Mouse (Mus musculus) adrenal gland (tissue): Measurements from ENCODE around the gene Colq.

Experiments
- intact Hi-C: fragments of 180-260 bp; cut with DNase I; formaldehyde crosslinking; loops from one replicate; pipeline ENCODE4 v1.15.1; 2025
- long read RNA-seq, 2 experiments: library from polyadenylated mRNA; unstranded; transcript quantifications; one replicate each; pipeline ENCODE4 v2.0.0; 2020; ENCODE audit warnings: borderline replicate concordance in 1 of 2; ENCODE audit not compliant: insufficient replicate concordance in 1 of 2

Gene Colq
- long read RNA-seq, experiment 1 = 0 reads
- long read RNA-seq, experiment 2 = 0 reads

- intact Hi-C loops = no loop called here
Measured at GRCm38 (mm10) chr14:31591243-31591642, at the start of gene Colq. Colq (minus strand) TSS chr14:31591343.

GRCm38 (mm10) chr14:31640346-31640889 lies 49.3 kb upstream of the Colq start, which contains the start of gene Gm49387:
Gm49387 (minus strand) TSS chr14:31640878.
- intact Hi-C loops = no loop called here

- intact Hi-C loops = no loop called here
Measured at GRCm38 (mm10) chr14:31630677-31631076, 39.5 kb upstream of the Colq start.

DNA sequence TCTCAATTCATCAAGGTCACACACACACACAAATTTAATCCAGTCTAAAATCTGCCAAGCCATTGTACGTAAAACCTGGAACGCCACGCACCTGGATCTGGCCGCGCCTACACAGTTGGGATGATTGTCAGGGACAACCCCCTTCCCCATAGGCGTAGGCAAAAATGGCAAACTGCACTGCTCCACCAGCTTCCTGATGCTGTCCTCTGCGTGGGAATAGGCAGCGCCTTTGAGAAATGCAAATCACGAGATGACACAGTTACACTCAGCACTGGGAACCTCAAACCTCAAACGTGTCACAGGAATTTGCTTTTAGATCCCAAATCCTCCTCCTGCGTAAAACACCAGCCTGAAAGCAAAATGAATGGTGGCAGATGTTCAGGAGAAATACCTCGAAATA lies 31.6 kb upstream of the Colq start:
- intact Hi-C loops = no loop called here

- intact Hi-C loops = no loop called here
Measured at GRCm38 (mm10) chr14:31620591-31621223, 29.6 kb upstream of the Colq start.

DNA sequence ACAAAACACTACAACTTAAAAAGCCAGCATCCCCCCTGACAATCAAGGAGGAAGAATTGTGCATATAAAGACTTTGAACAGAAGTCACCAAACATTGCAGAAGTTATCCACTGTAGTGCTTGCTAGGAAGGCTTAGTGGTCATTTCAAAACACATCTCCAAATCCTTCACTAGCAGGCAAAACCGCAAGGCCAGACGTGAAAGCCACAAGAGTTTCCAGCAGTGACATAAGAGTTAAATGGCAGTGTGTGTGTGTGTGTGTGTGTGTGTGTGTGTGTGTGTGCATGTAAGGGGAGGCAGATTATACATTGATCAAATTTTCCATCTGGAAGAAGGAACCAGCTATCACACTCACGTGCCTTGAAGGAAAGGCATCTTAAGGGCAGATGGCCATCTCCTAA lies 26.9 kb upstream of the Colq start:
- intact Hi-C loops = no loop called here

DNA sequence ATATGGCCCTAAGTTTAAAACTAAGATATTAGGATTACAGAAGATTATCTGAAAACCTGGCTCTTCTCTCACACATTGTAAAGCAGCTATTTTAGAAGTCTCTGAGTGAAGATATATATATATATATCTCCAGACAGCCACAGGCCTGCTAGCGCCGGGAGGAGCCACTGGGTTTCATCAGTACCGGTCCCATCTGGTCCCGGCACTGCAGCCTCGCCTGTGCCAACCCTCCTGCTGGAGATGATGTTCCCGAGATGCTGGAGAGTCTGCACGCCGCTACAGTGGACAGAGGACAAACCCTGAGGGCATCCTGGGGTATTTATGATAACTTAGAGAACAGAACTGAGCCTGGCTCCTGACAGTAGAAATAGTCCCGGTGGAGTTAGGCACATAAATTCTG lies 26.1 kb upstream of the Colq start:
- intact Hi-C loops = no loop called here

GRCm38 (mm10) chr14:31613671-31614070 lies 22.5 kb upstream of the Colq start:
- intact Hi-C loops = no loop called here

- intact Hi-C loops = no loop called here
Measured at GRCm38 (mm10) chr14:31611986-31612385, 20.8 kb upstream of the Colq start.

- intact Hi-C loops = loop anchor here (10.0 kb wide), 1 partner anchor 251 kb away; no protein-coding TSS in a partner anchor
Measured at GRCm38 (mm10) chr14:31605514-31605913, 14.4 kb upstream of the Colq start.

DNA sequence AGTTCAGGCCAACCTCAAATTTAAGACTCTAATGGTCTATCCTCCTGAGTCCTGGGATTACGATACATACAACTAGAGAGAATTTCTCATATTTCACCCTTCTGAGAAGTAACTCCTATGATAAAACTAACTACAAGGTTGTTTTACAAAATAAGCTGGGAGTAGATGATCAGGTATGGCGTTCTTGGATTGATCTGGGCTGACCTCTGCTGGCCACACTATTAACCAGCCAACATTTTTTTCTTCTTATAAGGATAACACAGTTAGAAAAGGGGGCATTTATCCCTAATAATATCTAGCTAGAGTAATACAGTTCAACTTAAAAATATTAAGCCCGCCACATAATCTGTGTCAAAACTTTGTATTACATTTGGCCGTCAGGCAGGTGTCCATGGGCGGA lies 13.8 kb upstream of the Colq start:
- intact Hi-C loops = loop anchor here (10.0 kb wide), 1 partner anchor 250 kb away; no protein-coding TSS in a partner anchor

- intact Hi-C loops = loop anchor here (10.0 kb wide), 1 partner anchor 248 kb away; no protein-coding TSS in a partner anchor
Measured at GRCm38 (mm10) chr14:31602616-31602979, 11.5 kb upstream of the Colq start.

DNA sequence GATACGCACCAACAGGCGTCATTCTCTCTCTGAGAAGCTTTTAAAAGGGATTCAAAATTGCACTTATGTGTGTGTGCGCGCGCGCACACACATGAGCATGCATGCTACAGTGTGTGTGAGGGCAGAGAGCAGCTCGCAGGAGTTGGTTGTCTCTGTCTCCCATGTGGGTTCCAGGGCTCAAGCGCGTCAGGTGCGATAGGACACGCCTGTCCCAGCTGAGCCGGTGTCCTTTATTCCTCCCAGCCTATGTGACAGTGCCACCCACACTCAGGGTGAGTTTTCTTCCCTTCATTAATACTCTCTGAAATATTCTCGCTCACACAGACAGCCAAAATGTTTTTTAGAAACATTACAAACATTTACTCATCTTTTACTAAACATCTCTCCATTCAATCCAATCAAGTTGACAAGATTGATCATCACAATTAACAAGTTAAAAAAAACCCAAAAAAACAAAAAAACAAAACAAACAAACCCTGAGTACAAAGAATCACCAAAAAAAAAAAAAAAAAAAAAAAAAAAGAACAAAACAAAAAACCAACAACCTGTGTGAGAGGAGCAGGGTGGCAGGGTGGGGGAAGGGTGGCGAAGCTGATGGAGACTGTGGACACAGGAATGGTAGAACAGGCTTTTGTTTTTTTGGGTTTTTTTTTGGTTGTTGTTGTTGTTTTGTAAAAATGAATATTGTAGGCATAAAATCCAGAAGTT lies 10.9 kb upstream of the Colq start:
- intact Hi-C loops = loop anchor here (2.0 to 10.0 kb wide), 2 partner anchors 83 to 247 kb away; no protein-coding TSS in a partner anchor

- intact Hi-C loops = no loop called here
Measured at GRCm38 (mm10) chr14:31597446-31597845, 6.3 kb upstream of the Colq start.

DNA sequence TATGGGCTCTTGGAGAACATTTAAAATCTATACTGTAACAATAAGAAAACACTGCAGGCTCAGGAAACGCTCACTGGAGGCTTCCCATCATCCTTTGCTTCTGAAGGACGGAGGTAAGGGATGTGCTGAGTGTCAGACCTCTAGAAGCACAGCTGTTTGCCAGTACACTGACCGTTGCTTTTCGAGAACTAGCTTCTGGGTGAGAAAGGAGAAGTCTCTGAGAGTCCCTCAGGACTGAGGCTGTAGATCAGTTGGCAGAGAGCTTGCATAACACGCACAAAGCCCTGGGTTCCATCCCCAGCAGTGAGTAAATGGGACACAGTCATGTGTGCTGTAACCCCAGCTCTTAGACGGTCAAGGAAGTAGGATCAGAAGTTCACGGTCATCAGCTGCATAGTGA lies 5.3 kb upstream of the Colq start:
- intact Hi-C loops = no loop called here

- intact Hi-C loops = no loop called here
Measured at GRCm38 (mm10) chr14:31594693-31595092, 3.5 kb upstream of the Colq start.

GRCm38 (mm10) chr14:31593036-31593435 lies 1.9 kb upstream of the Colq start:
- intact Hi-C loops = no loop called here

GRCm38 (mm10) chr14:31586451-31586850 lies 4.7 kb downstream of the Colq start:
- intact Hi-C loops = no loop called here

DNA sequence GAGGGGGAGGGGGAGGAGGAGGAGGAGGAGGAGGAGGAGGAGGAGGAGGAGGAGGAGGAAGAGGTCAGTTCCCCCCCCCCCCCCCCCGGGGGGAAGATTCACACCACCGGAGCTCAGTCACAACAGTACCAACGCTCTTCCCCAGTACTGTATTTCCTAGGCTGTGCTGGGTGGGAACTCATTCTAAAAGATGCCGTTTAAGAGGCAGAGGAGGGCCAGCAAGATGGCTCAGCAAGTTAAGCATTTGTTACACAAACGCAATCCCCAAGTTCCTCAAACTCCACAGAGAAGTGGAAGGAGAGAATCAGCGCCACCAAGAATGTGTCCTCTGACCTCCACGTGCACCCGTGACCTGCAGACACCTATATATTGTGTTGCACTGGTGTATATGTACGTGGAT lies 8.1 kb downstream of the Colq start:
- intact Hi-C loops = no loop called here

GRCm38 (mm10) chr14:31577966-31578735 lies 13.0 kb downstream of the Colq start:
- intact Hi-C loops = no loop called here

DNA sequence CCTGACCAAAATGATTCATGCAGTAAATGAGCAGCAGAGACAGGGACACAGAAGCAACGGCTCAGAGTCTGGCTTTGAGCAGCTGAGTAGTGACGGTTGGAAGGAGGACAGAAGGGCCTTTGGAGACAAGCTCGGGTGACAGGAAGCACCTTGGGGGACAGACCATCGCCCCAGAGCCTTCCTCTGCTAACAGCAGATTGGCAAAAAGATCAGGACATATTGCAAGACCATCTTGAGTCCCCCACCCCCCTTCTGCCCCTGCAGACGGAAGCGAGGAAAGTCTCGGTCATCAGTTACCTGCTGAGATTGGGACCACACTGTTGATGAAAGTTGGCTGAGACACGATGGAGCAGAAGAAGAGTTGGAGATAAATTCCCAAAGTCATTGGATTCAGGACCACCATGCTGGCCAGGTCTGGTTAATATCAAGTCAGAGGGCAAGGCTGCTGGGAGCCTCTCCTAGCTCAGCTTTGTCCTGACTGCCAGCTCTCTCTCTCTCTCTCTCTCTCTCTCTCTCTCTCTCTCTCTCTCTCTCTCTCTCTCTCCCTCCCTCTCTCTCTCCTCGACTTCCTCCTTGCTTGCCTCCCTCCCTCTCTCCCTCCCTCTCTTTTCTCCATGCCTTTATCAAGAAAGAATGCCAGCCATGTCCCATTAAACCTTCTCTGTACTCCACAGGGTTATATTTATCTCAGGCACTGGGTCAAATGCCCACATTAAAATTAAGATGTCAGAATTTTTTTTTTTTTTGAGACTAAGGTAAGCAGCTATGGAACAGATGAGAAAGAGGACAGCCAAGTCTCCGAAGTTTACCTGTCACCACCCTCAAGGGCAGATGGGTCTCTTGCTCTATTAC lies 14.1 kb downstream of the Colq start:
- intact Hi-C loops = no loop called here
